Mouse (Mus musculus): ENCODE measurements around the gene Gm15448. TPM values are rescaled to one million over a fixed set of nuclear protein-coding genes. Genes with fewer than 3 reads are reported as not detected.
"Not testable (repeated sequence)": the region's sequence is repeated elsewhere in the genome, so short reads cannot be mapped to it uniquely, and the experiment has no call there.

Gm15448 gene
- under 1 TPM; 0.22 to 0.26 TPM for total RNA-seq (2021)
- long read RNA-seq, experiment 1, result 0 reads
- long read RNA-seq, experiment 2, result 0 reads

- DNase-seq, result not testable (repeated sequence)
Observed at GRCm38 (mm10) chr7:3825599-3825998, at the start of gene Gm15448. Gm15448 (minus strand) TSS chr7:3825687.

GRCm38 (mm10) chr7:3875032-3875431 lies 49.5 kb upstream of the Gm15448 start:
- not testable (repeated sequence) for DNase-seq

- DNase-seq, result not testable (repeated sequence)
Observed at GRCm38 (mm10) chr7:3844951-3845350, 19.5 kb upstream of the Gm15448 start, which contains the start of gene Pira2. Pira2 (minus strand) TSS chr7:3845051.

- not testable (repeated sequence) for DNase-seq
Observed at GRCm38 (mm10) chr7:3837854-3838253, 12.4 kb upstream of the Gm15448 start.

GRCm38 (mm10) chr7:3830633-3831032 lies 5.1 kb upstream of the Gm15448 start:
- not testable (repeated sequence) for DNase-seq

- not testable (repeated sequence) for DNase-seq
Observed at GRCm38 (mm10) chr7:3811912-3812311, 13.6 kb downstream of the Gm15448 start.

GRCm38 (mm10) chr7:3802935-3803334 lies 22.6 kb downstream of the Gm15448 start:
- DNase-seq, result not testable (repeated sequence)

GRCm38 (mm10) chr7:3799940-3800339 lies 25.5 kb downstream of the Gm15448 start:
- DNase-seq, result not testable (repeated sequence)

- DNase-seq, result peak in 1 of 2 experiments; percentile 0
Observed at GRCm38 (mm10) chr7:3796286-3796685, 29.2 kb downstream of the Gm15448 start.

Other genes starting within 250 kb of the Gm15448 start
- gene Oscar, start 209.5 kb downstream of the Gm15448 start, total RNA-seq (2021), result not detected
- 1,000 to 10,000 TPM; 1,902 to 1,920 TPM for gene Ndufa3, start 208.3 kb downstream of the Gm15448 start, total RNA-seq (2021)
- 10 to 100 TPM; 18.2 to 18.9 TPM for gene Tfpt, start 195.8 kb downstream of the Gm15448 start, total RNA-seq (2021)
- 10 to 100 TPM; 22.4 to 26.0 TPM for gene Prpf31, start 195.7 kb downstream of the Gm15448 start, total RNA-seq (2021)
- 10 to 100 TPM; 17.8 to 23.0 TPM for gene Cnot3, start 180.4 kb downstream of the Gm15448 start, total RNA-seq (2021)
- gene Leng1, start 159.8 kb downstream of the Gm15448 start, total RNA-seq (2021), result 10 to 100 TPM; 12.6 to 12.7 TPM
- gene Tmc4, start 148.1 kb downstream of the Gm15448 start, total RNA-seq (2021), result 1 to 10 TPM; 1.1 to 1.4 TPM
- gene Tsen34, start 132.8 kb downstream of the Gm15448 start, total RNA-seq (2021), result 10 to 100 TPM; 68.7 to 70.3 TPM
- gene Mboat7, start 132.2 kb downstream of the Gm15448 start, total RNA-seq (2021), result 10 to 100 TPM; 19.8 to 21.5 TPM
- gene Rps9, start 121.7 kb downstream of the Gm15448 start, total RNA-seq (2021), result 100 to 1,000 TPM; 640 to 688 TPM
- gene Pirb, start 105.3 kb downstream of the Gm15448 start, total RNA-seq (2021), result 1 to 10 TPM; 1.5 to 2.0 TPM
- gene Pira2, start 19.4 kb upstream of the Gm15448 start, total RNA-seq (2021), result under 1 TPM; 0.26 to 0.57 TPM
- not detected for gene Gm14548, start 72.4 kb upstream of the Gm15448 start, total RNA-seq (2021)
- gene Lilra6, start 89.8 kb upstream of the Gm15448 start, total RNA-seq (2021), result under 1 TPM; 0.30 to 0.33 TPM
- gene Lair1, start 237.5 kb upstream of the Gm15448 start, total RNA-seq (2021), result 1 to 10 TPM in 1 of 2 experiments, under 1 TPM in 1; 0.89 to 1.1 TPM

Measured in heart, adult 18-20 months (tissue).